Mouse (Mus musculus) brain, embryonic 14.5 days (tissue): Measurements from ENCODE around the gene Myo15.

Source experiments
- CTCF ChIP-seq: fragments of 200-500 bp; IDR thresholded peaks from 2 replicates; pipeline ENCODE4 v1.5.1; 2012; ENCODE audit warnings: inconsistent platforms, mild to moderate bottlenecking, moderate library complexity, borderline replicate concordance; ENCODE audit not compliant: insufficient read depth, insufficient read length; ENCODE audit errors: extremely low read depth
- POLR2A ChIP-seq: fragments of 200-500 bp; IDR thresholded peaks from 2 replicates; pipeline ENCODE4 v1.6.1; 2012; ENCODE audit warnings: mild to moderate bottlenecking, inconsistent platforms, borderline replicate concordance; ENCODE audit not compliant: poor library complexity, insufficient read depth, insufficient read length, severe bottlenecking; ENCODE audit errors: extremely low read depth

DNA sequence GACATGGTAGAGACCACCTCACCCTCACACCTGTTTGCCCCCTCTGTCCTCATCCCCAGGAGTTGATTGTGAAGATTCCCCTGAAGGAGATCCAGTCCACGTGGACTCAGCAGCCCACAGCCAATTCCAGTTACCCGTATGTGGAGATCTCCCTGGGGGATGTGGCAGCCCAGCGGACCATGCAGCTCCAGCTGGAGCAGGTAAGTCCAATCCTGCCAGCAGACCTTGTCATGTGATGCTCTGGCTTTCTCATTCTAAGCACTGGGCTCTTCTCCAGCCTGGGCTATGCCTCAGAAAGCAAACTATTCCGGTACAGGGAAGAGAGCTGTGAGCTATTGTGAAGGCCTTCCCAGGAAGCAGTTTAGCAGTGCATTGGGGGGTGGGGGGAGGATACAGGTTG lies 57.3 kb downstream of the Myo15 start:
- TF ChIP-seq POLR2A: no peak
- no peak for TF ChIP-seq CTCF
